Mouse (Mus musculus) right cerebral cortex, adult 18-20 months (tissue): ENCODE measurements at regions not wholly inside any gene's neighbourhood (a gene's known extent, or its start where the extent isn't known, plus 50 kb on each side); places are given as distances from the start of the nearest gene placed in this dataset.
A peak's percentile ranks its signal among the peaks of the same experiment; 100 is the strongest.
"Not testable (repeated sequence)": the region's sequence is repeated elsewhere in the genome, so short reads cannot be mapped to it uniquely, and the experiment has no call there.

ENCODE experiments used
- DNase-seq: peaks from one replicate; pipeline ENCODE4 v3.0.0; 2022; ENCODE audit warnings: mixed read lengths

DNA sequence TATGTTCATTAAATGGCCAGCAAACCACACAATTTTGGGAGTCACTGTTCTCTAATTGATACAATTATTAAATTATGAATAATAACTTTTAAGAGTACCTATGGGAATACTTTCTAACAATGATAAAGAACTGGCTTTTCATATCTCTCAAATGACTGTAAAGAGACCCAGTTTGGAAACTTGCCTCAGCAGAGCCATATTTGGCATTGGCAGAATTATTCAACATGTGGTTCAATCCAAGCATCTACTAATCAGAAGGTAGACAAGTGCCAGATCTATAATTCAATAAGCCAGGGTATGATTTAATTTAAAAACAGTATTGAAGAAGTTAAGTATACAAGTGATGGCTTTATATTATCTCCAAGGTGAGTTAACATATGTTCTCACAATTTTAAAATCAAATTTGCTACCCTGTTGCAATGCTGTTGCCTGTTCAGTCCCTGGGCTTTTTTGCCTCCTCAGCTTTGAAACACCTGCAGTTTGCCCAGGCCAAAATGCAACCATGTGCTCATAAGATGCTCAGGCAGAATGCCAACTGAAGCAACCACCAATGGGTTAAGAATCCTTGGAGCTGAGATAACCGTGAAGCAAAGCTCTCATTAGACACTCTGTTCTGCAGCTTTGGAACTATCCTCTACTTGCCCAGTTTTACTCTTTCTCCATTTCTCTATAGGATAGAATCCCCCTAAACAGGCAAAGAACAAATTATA lies 897.2 kb downstream of the Ets1 start:
- DNase-seq = no peak

DNA sequence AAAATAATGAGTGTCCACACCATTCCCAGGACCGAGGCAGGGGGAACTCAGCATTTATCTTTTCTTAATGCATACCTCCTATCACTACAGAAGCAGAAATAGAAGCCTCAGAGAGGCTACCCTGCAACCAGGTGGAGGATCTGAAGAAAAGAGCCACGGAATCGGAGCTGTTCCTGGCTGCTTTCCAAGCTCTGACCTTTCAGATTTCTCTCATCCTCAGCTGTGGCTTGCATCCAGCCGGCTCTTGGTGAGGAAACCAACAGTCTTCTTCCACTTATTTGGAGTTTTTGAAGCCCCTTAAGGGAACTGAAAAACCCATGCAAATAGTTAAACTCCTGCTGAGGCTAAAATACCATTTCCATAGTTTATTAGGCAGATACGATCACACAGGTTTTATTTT lies 907.3 kb downstream of the Ets1 start:
- no peak for DNase-seq

DNA sequence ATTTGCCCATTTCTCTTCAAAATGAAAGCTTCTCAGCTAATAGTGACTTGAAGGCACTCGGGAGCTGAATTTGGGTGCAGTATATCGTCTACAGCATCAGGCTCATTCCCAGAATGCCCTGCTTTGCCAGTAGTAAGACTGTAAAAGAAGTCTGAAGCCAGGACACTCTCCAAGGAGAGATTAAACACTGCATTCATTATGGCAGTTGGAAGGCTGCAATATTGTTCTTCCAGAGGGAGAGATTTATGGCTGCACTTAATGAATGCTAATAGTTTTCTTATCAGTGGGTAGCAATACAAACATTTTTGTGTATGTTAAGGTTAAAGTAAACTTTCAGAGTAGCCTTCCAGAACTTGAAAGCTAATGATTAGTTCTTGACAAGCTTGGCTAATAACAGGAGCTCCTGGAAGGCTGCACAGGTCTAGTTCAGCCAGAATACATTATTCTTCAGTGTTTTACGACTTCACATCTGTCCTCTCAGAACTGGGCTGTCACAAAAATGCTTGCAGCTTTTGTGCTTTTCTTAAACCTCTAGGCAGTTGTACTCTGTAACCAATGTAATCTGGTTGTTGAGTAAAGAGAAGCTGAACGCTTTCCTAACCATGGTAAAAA lies 910.2 kb downstream of the Ets1 start:
- DNase-seq = no peak

DNA sequence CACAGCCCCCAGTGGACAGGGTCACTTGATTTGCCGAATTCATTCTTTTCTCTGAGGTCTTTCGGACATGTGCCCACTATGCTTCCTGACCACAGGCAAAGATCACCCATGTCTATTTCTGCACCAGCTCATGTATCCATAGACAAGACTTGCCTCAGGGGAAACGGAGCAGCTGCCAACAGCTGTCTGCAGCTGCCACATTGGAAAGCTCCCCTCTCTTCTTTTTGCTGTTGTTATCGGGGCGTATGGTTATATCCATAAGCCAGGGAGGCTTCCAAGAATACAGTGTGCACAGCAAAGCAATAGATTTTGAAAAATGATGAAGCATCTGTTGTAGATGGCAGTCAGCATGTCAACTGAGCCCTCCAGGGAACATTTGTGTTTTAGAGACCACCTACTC lies 913.4 kb downstream of the Ets1 start:
- DNase-seq = no peak

DNA sequence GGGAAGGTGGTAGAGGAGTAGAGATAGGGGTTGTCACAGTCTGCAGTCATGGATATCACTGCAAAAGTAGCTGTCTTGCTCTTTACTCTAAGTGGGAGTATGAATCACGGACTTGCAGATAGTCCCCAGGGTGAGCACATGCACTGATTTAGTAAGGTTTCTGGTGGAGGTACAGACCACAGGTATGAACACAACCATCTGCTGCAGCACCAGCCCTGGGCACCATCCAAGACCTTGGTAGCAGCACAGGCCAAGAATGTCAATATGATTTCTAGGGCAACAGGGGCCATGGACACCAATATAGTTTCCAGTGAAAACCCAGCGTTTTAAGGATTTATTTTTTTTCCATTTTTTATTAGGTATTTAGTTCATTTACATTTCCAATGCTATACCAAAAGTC lies 913.7 kb upstream of the Kirrel3 start:
- no peak for DNase-seq

DNA sequence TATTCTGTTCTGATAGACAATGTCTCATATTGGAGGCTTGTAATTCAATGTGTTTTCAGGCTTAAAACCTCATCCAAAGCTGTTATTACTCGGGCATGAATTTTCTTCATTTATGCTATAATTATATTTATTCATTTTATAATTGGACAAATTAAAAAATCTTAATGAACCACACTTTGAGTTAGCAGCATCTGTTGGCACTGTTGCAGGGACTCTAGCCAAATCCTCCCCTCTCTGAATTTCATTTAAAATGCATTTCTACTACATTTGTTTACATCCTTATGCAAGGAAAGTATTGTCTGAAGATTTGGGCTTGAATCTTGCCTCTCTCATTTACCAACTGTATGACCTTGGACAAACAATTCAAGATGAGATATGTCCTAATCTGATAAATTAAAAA lies 874.2 kb upstream of the Kirrel3 start:
- DNase-seq = no peak

DNA sequence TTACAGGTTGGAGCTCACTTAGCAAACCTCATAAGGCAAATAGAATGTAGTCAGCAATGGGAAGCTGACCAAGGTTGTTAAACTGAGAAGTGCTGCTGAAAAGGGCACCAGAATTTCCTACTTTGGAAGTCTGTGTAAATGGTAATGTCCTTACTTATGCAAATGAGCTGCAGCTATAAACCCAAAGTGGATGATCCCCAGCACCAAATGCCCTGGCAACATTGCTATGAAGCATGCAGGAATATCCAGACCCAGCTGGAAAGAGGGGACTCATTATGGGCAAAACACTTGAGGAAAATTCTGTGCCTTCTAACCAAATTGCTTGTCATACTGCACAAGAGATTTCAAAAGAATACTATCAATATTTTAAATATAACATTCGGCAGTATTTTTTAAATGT lies 861.3 kb upstream of the Kirrel3 start:
- no peak for DNase-seq

DNA sequence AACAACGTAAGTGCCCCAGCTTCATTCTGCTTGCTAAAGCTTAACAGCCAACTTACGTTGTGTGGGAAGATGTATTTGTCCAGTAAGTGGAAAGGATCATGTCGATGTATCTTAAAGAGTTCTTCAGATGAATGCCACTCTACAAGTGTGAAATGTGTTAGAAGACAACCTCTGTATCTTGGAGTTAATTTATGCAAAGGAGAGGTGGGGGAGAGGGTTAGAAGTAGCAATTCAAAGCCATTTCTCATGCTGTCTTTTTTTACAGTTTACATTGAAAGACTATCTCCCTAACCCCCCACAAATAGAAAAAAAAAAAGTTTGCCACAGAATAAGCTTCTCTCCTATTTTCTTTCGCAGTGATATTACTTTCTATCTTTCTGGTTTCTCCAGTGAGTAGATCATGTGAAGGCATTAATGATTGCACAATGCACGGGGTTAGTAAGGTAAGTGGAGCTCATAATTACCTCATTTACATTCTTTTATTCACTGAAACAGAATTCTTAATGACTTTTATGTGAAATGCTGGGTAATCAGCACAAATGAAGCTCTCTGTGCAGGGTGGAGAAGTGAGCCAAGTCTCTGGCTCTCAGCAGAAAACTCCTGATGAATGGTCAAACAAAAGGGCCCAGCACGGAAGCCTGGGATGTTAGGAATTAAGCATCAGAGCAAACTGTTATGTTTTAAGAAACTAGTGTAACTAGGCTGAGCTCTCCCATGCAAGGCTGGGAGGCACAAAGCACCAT lies 855.8 kb upstream of the Kirrel3 start:
- DNase-seq = no peak

DNA sequence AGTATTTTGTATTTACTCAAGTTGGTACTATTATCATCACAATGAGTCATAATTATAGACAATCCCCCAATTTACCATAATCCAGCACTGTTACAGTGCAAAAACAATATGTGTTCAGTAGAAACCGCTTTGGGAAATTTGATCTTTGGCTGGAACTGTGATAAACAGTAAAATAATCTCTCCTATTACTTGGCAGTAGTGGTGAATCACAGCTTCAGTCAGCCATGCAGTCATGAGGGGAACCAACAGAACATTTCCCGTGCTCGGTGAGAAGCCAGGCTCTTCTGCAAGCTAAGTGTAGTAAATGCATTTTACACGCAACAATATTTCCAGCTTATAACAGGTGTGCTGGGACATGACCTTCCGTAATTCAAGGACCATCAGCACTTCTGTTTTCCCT lies 822.7 kb upstream of the Kirrel3 start:
- DNase-seq = no peak

DNA sequence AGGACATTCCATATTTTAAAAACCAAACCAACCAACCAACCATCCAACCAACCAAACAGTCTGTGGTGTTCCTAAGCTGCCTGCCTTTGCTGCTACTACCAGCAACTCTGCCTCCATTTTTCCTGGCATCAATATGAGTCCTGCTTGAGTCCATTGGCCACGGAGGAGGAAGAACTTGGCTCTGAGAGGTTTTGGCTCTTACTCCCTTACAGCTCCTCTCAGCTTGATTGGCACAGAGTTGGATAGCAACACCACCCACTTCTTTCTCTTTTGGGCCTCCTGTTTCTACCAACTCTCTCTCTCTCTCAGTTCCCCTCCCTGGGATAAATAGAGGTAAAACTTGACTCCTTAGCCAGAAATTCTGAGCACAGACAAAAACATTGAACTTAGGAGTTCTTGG lies 804.6 kb upstream of the Kirrel3 start:
- peak; percentile 49 for DNase-seq

DNA sequence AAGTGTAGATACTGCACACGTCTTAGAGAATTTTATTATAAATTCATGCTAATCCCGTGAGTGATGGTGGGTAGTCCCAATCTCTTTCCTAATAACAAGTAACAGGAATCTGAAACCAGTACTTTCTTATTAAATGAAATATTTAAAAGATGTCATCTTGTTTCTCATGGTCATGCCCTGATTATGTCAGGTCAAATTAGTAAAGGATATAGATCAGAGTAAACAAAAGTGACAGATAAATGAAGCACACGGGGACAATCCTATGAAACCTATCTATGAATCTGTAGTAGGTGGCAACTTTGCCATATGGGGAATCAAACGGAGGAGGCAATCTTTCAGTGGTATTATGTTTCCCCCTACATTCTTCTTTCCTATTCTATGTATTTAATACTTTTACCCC lies 794.0 kb upstream of the Kirrel3 start:
- DNase-seq = no peak

DNA sequence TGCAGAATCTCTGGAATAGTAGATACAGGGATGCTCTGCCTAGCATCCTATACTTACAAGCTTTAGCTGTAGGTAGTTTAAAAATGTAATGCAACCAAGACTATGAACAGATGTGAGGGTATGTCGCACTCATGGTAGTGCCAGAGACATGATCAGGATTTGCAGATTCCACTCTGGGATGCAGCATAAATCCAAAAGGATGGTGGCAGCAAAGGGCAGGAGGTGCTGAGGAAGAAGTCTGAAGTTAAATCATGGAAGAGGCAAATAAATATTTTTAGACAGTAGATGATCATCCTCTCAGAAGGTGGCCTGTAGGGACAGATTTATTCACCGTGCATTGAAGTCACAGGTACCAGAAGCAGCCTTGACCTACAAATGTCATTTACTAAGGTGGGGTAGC lies 768.1 kb upstream of the Kirrel3 start:
- DNase-seq = no peak

DNA sequence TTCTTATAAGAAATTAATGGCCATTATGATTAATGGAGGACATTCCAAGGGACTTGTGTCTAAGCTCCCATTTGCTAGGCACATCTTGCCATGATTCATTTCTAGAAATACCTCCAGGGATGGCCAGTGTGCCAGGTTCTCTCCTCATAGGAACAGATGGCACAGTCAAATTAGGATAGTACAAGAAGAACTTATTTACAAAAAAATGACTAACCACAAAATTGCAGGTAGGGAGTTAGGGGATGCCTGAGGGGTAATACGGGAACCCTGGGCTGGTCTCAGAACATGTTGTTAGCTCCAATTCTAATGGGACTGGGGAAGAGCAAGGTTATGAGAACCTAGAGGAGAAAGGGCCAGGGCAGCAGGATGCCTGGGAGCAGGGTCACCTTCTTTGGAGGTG lies 760.9 kb upstream of the Kirrel3 start:
- DNase-seq = peak; percentile 7

DNA sequence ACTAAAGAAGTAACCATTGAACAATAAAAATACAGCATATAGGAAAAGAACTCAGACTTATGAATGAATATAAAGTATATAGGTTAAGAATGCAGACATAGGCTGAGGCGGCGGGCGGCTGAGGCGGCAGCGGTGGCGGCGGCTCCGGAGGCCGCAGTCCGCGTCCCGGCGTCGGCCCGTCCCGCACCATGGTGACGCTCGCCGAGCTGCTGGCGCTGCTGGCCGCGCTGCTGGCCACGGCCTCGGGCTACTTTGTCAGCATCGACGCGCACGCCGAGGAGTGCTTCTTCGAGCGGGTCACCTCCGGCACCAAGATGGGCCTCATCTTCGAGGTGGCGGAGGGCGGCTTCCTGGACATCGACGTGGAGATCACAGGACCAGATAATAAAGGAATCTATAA lies 757.6 kb upstream of the Kirrel3 start:
- not testable (repeated sequence) for DNase-seq

DNA sequence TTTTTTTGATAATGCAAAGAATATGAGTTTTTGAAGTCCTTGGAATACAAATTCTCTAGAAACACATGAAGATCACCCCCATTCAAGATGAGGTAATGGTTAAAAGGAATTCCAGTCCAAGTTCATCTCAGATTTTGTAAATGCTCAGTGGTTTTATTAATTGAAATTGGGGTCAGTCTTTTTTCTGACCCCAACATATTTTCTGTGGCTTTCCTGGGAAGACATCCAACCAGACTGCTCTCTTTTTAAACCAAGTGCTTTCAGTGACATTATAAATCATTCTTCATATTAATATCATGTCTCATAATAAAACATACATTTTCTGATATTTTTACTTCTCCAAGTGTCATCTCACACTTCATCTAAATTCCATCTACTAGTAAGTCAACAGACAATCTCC lies 725.0 kb upstream of the Kirrel3 start:
- DNase-seq = no peak

DNA sequence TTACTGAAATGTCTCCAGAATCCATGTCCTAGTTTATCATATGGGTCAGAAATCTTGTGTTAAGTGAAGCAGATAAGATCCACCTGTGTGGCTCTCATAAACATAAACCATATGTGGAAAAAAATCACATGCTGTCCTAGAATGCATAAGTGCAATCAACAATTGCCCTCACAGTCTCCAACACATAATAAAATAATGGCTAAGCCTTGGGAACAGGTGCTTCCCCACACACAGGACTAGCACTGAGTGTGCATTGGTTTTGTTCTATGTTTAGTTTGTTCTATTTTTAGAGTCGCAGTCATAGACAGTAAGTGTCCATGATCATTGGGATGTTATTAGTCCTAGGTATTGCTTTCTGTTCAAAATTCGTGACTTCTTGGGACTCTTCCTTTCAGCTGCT lies 719.5 kb upstream of the Kirrel3 start:
- no peak for DNase-seq

DNA sequence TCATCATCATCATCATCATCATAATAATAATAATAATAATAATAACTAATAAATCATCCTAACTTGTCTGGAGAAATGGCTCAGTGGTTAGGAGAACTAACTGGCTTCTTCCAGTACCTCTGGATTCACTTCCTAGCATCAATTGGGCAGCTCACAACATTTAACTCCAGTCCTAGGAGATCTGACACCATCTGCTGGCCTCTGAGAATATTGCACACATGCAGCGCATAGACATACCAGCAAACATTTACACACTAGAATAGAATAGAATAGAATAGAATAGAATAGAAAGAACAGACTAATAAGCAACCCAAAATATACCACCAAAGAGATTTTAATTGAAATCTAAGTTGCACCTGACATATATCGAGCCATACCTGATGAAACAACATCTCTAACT lies 715.9 kb upstream of the Kirrel3 start:
- no peak for DNase-seq

DNA sequence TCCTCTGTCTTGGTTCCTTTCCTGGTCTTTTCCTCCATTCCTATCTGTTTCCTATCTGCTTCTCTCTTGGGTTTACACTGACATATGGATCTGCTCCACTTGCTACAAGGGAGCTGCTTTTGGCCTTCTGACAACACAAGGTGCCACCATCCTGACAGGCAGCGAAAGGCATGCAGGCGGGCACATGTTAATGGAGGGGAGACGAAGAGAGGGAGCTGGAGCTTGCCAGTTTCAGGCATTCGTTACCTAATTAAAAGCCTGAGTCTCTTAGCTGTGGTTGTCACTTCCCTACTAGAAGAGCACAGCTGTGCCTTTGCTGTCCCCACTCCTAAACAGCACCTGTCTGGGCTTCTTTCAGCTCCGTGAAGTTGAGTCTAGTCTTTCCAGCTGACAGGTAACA lies 711.5 kb upstream of the Kirrel3 start:
- peak; percentile 5 for DNase-seq

DNA sequence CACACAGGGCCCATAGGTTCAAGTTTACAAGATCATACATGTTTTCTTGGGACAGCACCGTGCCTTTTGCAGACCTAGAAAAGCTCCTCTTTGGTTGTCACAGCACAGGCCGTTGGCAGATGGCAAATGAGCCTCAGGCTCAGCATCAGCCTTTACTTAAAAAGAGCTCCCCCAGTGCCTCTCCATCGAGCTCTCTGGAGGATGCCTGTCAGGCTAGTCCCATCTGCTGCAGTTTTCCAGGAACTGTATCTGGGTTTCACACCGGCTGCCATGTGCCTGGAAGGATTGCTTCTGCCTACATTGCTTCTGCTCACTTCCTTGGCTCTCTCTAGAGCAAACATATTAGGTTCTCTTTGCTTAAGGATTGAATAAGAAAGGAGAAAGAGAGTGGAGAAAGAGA lies 695.1 kb upstream of the Kirrel3 start:
- DNase-seq = peak; percentile 73

DNA sequence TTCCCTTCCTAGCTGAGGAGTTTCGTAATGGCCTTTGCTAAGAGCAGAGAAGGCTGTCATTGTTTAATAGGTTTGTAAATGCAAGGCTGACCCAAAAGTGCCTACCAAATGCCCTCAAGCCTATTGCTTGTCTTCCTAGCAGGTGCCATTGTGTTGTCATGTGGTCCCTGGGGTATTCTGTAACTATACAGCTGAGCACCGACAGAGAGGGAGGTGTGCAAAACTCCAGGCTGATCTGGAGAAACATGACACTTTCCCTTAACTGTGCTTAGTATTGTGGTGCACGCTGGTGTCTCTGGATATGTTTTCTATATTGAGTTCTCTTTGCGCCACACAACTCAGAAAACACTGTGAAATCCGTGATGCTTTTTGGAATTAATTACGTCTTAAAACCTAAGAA lies 685.4 kb upstream of the Kirrel3 start:
- DNase-seq = no peak

DNA sequence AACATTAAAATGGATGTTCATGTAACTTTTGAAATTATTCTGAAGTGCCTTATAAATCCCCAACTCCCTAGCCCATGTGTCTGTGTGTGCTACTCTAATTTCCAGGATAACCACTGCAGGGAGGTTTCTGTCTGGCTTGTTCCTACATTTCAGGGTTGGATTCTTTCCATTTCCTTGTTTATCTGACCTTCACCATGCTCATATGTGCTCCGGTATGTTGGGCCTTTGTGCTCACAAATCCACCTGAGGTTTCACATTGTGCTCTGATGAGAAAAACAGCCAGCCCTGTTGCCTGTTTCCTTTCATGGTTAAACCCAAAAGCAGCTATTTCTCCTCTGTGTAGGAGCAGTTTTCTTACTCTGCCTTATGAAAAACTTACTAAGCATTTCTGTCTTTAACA lies 684.9 kb upstream of the Kirrel3 start:
- DNase-seq = no peak

DNA sequence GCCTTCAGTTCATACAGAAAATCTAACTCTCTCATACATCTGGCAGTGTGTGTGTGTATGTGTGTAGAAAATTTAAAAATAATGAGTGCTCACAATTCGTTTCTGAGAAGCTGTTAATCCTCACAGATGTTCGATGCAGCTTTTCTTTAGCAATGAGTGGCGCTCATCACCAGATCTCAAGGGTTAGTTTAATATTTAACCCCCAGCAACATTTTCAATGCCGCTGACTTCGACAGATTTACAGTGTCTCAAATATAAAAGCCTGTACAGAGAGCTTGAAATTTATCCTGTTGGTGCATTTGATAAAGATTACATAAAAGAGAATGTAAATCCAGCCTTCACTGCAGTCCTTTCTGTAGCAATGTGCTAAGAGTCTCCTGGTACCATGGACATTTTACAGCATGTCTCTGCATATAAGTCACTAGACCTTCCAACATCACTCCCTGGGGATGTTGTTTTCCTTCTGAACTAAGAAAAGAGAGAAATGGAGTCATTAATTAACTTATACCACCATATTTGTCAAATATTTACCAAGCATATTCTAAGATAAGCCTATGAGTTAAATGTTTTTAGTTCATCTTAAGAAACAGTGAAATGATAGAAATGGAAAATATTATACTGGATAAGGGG lies 670.8 kb upstream of the Kirrel3 start:
- no peak for DNase-seq

DNA sequence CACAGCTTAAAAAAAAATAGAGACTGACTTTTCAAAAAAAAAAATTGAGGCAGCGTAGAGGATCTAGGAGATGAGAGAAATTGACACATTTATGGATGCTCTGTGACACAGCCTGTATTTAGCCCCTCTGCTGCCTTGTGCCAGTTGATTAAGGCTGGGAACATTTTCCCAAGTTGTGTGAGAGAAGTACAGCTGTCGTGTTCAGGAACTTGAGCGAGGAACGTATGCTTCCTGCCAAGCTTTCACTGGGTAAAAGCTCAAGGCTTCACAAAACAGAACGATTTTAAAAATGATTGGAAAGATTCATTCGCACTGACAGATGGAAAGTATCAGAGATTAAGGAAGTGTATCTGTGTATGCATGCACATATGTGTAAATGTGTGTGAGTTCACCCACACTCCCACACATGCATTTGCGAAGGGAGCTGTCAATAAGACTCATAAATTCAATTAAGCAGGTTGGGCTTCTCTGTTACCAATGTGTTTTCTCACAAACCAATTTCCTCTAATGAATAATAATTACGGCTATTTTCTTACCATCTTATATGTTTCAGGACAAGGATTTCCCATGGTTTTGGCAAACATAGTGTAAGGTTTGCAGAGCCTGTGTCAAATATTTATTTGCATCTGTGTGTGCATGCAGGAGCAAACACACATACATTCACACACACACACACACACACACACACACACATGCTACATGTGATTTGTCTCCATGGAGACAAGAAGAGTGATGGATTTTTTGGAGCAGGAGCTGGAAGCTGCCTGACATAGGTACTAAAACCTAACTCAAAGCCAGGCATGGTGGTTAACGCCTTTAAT lies 662.9 kb upstream of the Kirrel3 start:
- peak; percentile 52 for DNase-seq
